Mouse (Mus musculus) MEL (cell line): Measurements from ENCODE around the gene Pard3. TPM values are rescaled to one million over a fixed set of nuclear protein-coding genes. Genes with fewer than 3 reads are reported as not detected.

ENCODE experiments used
- DNase-seq: peaks from one replicate; pipeline ENCODE4 v3.0.0; 2011; ENCODE audit warnings: low read depth, low spot score
- H3K27ac ChIP-seq: 2 replicates; pipeline ENCODE4 v1.5.1; 2012; ENCODE audit warnings: low read depth, mild to moderate bottlenecking, control low read depth, low read length, moderate library complexity; ENCODE audit not compliant: control insufficient read depth
- H3K27me3 ChIP-seq, 2 experiments: fragments of 150-350 bp in 1 of 2; sonication (generic) in 1 of 2; 2 replicates each; pipeline ENCODE4 v1.6.1; 2012; ENCODE audit warnings: low read length in 2 of 2, mild to moderate bottlenecking in 2 of 2, improper control_type of control experiment in 1 of 2, moderate library complexity in 1 of 2; ENCODE audit not compliant: insufficient read depth in 2 of 2, control insufficient read depth in 1 of 2
- H3K36me3 ChIP-seq, 2 experiments: 2 replicates each; pipeline ENCODE4 v1.6.1; 2012 to 2014; ENCODE audit warnings: low read length in 2 of 2, improper control_type of control experiment in 1 of 2, inconsistent platforms in 1 of 2, mild to moderate bottlenecking in 1 of 2; ENCODE audit not compliant: insufficient read depth in 2 of 2, control insufficient read depth in 1 of 2
- H3K4me1 ChIP-seq, 2 experiments: fragments of 150-350 bp in 1 of 2; sonication (generic) in 1 of 2; 2 replicates each; pipeline ENCODE4 v1.6.1; 2012; ENCODE audit warnings: low read length in 2 of 2, improper control_type of control experiment in 1 of 2, mild to moderate bottlenecking in 1 of 2; ENCODE audit not compliant: insufficient read depth in 2 of 2, control insufficient read depth in 1 of 2
- H3K4me3 ChIP-seq, 2 experiments: fragments of 150-350 bp in 1 of 2; sonication (generic) in 1 of 2; 2 replicates each; pipeline ENCODE4 v1.5.1; 2012; ENCODE audit warnings: low read depth in 2 of 2, low read length in 2 of 2, mild to moderate bottlenecking in 2 of 2, moderate library complexity in 2 of 2, control low read depth in 1 of 2, improper control_type of control experiment in 1 of 2; ENCODE audit not compliant: control insufficient read depth in 1 of 2, insufficient read depth in 1 of 2
- H3K79me2 ChIP-seq: 2 replicates; pipeline ENCODE4 v1.6.1; 2012; ENCODE audit warnings: mild to moderate bottlenecking, low read length, moderate library complexity; ENCODE audit not compliant: control insufficient read depth, poor library complexity, insufficient read depth
- H3K9ac ChIP-seq: 2 replicates; pipeline ENCODE4 v1.6.1; 2012; ENCODE audit warnings: low read depth, mild to moderate bottlenecking, control low read depth, low read length, moderate library complexity; ENCODE audit not compliant: control insufficient read depth, poor library complexity, severe bottlenecking
- H3K9me3 ChIP-seq: fragments of 150-350 bp; sonication (generic); replicated peaks from 2 replicates; pipeline ENCODE4 v1.6.1; 2012; ENCODE audit warnings: mild to moderate bottlenecking, low read length, improper control_type of control experiment, moderate library complexity; ENCODE audit not compliant: insufficient read depth
- CHD2 ChIP-seq: IDR thresholded peaks from 2 replicates; pipeline ENCODE4 v1.6.1; 2011; ENCODE audit warnings: low read length, improper control_type of control experiment
- CTCF ChIP-seq, 3 experiments: IDR thresholded peaks in 2 of 3; conservative IDR thresholded peaks in 1 of 3; 2 replicates each; pipeline ENCODE4 v1.5.1; 2011 to 2012; ENCODE audit warnings: low read length in 3 of 3, low read depth in 2 of 3, mild to moderate bottlenecking in 2 of 3, improper control_type of control experiment in 1 of 3, inconsistent platforms in 1 of 3, mixed read lengths in 1 of 3, moderate library complexity in 1 of 3; ENCODE audit not compliant: control insufficient read depth in 1 of 3, insufficient read depth in 1 of 3, poor library complexity in 1 of 3, severe bottlenecking in 1 of 3
- ELF1 ChIP-seq: IDR thresholded peaks from 2 replicates; pipeline ENCODE4 v1.6.1; 2014; ENCODE audit warnings: low read depth, mild to moderate bottlenecking, inconsistent platforms, low read length, improper control_type of control experiment, moderate library complexity
- EP300 ChIP-seq, 2 experiments: IDR thresholded peaks; 2 replicates each; pipeline ENCODE4 v1.6.1; 2011; ENCODE audit warnings: improper control_type of control experiment in 2 of 2, low read length in 2 of 2, low read depth in 1 of 2, mild to moderate bottlenecking in 1 of 2
- HCFC1 ChIP-seq: IDR thresholded peaks from 2 replicates; pipeline ENCODE4 v1.6.1; 2012; ENCODE audit warnings: low read depth, mild to moderate bottlenecking, inconsistent platforms, low read length, improper control_type of control experiment, moderate library complexity
- MEF2A ChIP-seq: IDR thresholded peaks from 2 replicates; pipeline ENCODE4 v1.6.1; 2014; ENCODE audit warnings: low read depth, mild to moderate bottlenecking, inconsistent platforms, low read length, improper control_type of control experiment; ENCODE audit not compliant: poor library complexity, insufficient replicate concordance, severe bottlenecking; ENCODE audit errors: extremely low read depth
- MXI1 ChIP-seq: IDR thresholded peaks from 2 replicates; pipeline ENCODE4 v1.6.1; 2011; ENCODE audit warnings: mild to moderate bottlenecking, low read depth, low read length, improper control_type of control experiment
- POLR2A ChIP-seq, 2 experiments: IDR thresholded peaks; 2 replicates each; pipeline ENCODE4 v1.6.1; 2011 to 2012; ENCODE audit warnings: low read length in 2 of 2, mild to moderate bottlenecking in 2 of 2, control low read depth in 1 of 2, improper control_type of control experiment in 1 of 2, low read depth in 1 of 2, moderate library complexity in 1 of 2; ENCODE audit not compliant: control insufficient read depth in 1 of 2, insufficient read depth in 1 of 2, poor library complexity in 1 of 2
- POLR2AphosphoS2 ChIP-seq: IDR thresholded peaks from 2 replicates; pipeline ENCODE4 v1.6.1; 2011; ENCODE audit warnings: low read length, improper control_type of control experiment
- RAD21 ChIP-seq: IDR thresholded peaks from 2 replicates; pipeline ENCODE4 v1.6.1; 2011; ENCODE audit warnings: mild to moderate bottlenecking, low read depth, low read length, improper control_type of control experiment
- SIN3A ChIP-seq: IDR thresholded peaks from 2 replicates; pipeline ENCODE4 v1.6.1; 2012; ENCODE audit warnings: low read length, improper control_type of control experiment, inconsistent platforms
- SMC3 ChIP-seq: IDR thresholded peaks from 2 replicates; pipeline ENCODE4 v1.6.1; 2011; ENCODE audit warnings: low read depth, low read length, improper control_type of control experiment
- USF2 ChIP-seq, 2 experiments: IDR thresholded peaks; 2 replicates each; pipeline ENCODE4 v1.6.1; 2011 to 2012; ENCODE audit warnings: improper control_type of control experiment in 2 of 2, low read length in 2 of 2, borderline replicate concordance in 1 of 2, inconsistent platforms in 1 of 2, low read depth in 1 of 2, mild to moderate bottlenecking in 1 of 2; ENCODE audit not compliant: insufficient read depth in 1 of 2
- ZNF384 ChIP-seq: IDR thresholded peaks from 2 replicates; pipeline ENCODE4 v1.6.1; 2012; ENCODE audit warnings: low read depth, mild to moderate bottlenecking, inconsistent platforms, low read length, improper control_type of control experiment
- polyA plus RNA-seq, 2 experiments: library from polyadenylated mRNA; stranded (reverse) in 1 of 2; unstranded in 1 of 2; fragments of >175 nt in 1 of 2; fragments of >200 nt in 1 of 2; gene quantifications; 2 replicates each; pipeline versions ENCODE4 v1.2.1 to v1.2.4; 2012; ENCODE audit warnings: low replicate concordance in 2 of 2, low read depth in 1 of 2; ENCODE audit not compliant: insufficient read length in 2 of 2, insufficient read depth in 1 of 2, missing spikeins in 1 of 2
- total RNA-seq: library from RNA; depleted of rRNA; stranded (reverse); fragments of 300-350 nt; gene quantifications from 2 replicates; pipeline ENCODE4 v1.2.3, GENCODE M21; 2012

The Pard3 gene
- total and polyA plus RNA-seq, 3 experiments, result not detected

DNA sequence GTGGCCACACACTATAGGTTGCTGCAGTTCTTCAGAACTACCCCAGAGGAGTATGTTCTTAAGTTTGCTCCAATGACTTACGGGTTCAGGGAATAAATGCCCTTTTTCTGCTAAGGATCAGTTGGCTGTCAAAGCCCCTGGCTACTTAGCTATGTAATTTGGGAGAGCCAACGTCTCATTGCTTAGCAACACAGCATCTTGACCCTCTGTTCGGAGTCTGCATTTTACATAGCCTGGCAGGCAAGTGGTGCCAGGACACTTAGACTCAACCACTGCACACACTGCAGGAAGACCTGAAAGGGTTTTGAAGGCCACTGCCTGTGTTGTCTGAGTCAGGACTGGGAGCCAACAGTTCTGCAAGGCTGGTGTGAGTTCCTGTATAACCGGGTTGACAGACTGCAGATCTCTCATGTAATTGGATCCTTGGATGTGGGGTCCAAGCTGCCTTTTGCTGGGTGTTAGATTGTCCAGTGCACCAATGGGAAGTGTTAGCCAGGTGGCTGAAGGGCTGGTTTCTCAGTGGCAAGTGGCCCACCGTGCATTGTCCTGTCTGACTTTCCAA, 15.6 kb downstream of the Pard3 start:
- Histone ChIP-seq H3K4me3 (no peak overlapping the region), H3K9ac (no peak overlapping the region)
- TF ChIP-seq SIN3A (no peak), POLR2A (IDR thresholded peaks at IDR 0.05; ENCODE audit: control insufficient read depth in 1 of 2, insufficient read depth in 1 of 2, low read depth in 1 of 2, low read length in 2 of 2, poor library complexity in 1 of 2) (no peak), USF2 (IDR thresholded peaks at IDR 0.05; ENCODE audit: borderline replicate concordance in 1 of 2, insufficient read depth in 1 of 2, low read depth in 1 of 2, low read length in 2 of 2) (no peak)
- TF ChIP-seq, all 39 proteins: peak for 0
- H3K4me1 ChIP-seq, result no peaks in the 10 kb centered on the region
- H3K9me3 ChIP-seq, result no peaks in the 10 kb centered on the region
- H3K27ac ChIP-seq, result no peak overlapping the region
- H3K36me3 ChIP-seq, result no peaks in the 10 kb centered on the region
- H3K27me3 ChIP-seq, result no peaks in the 10 kb centered on the region
- no peaks in the 10 kb centered on the region for H3K79me2 ChIP-seq
- DNase-seq, result no peak

DNA sequence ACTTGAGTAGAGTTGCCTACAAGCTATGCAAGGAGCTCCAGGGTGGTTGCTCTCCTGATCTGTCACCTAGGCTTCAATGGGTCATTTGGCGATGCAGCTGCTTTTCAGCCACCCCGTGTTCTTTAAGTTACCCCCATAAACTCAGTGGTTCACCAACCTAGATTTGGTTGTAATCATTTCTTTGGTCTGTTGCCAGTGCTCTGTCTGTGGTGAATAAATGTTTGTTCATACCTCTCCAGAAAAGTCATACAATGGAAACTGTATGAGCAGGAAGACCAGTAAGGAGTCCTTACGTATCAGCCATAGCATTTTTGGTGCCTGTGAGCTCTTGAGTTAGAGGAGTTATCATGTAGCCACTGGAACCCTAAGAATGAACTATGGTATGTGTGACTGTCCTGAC, 17.6 kb downstream of the Pard3 start:
- Histone ChIP-seq H3K9ac (no peak overlapping the region), H3K27me3 (no peaks in the 10 kb centered on the region), H3K27ac (no peak overlapping the region), H3K36me3 (no peaks in the 10 kb centered on the region), H3K4me3 (no peak overlapping the region), H3K9me3 (no peaks in the 10 kb centered on the region), H3K79me2 (no peaks in the 10 kb centered on the region), H3K4me1 (no peaks in the 10 kb centered on the region)
- TF ChIP-seq CTCF (IDR thresholded peaks at IDR 0.05 in 2 of 3, conservative IDR thresholded peaks at IDR 0.05 in 1 of 3; ENCODE audit: control insufficient read depth in 1 of 3, insufficient read depth in 1 of 3, low read depth in 2 of 3, low read length in 3 of 3, poor library complexity in 1 of 3, severe bottlenecking in 1 of 3) (no peak), SMC3 (no peak), USF2 (IDR thresholded peaks at IDR 0.05; ENCODE audit: borderline replicate concordance in 1 of 2, insufficient read depth in 1 of 2, low read depth in 1 of 2, low read length in 2 of 2) (no peak), MXI1 (no peak), POLR2AphosphoS2 (no peak)
- DNase-seq, result no peak

DNA sequence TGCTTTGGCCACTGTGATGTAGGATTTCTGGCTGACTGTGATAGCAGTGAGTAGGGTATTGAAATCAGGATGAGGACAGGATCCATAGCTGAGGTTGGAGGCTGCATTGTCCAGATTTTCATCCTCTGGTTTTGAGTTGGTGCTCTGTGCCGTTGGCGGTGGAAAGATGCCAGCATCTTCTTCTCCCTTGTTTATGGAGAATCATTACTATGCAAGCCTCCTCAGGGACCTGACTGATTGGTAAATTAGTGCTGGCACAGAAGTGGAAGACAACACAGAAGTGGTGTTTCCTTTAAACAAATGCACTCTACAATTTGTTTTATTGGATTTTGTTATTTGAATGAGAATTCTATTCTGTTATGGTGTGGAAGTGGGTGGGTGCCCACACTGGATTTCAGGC, 18.8 kb downstream of the Pard3 start:
- Histone ChIP-seq H3K4me1 (no peaks in the 10 kb centered on the region), H3K27ac (no peak overlapping the region)
- DNase-seq, result no peak

More for the DNA sequence above, 18.8 kb downstream of the Pard3 start:
- no peaks in the 10 kb centered on the region for H3K27me3 ChIP-seq
- H3K9me3 ChIP-seq, result no peaks in the 10 kb centered on the region
- H3K36me3 ChIP-seq, result no peaks in the 10 kb centered on the region
- no peak overlapping the region for H3K4me3 ChIP-seq
- no peaks in the 10 kb centered on the region for H3K79me2 ChIP-seq
- H3K9ac ChIP-seq, result no peak overlapping the region
- no peak for TF ChIP-seq ELF1
- no peak for TF ChIP-seq POLR2AphosphoS2
- TF ChIP-seq MEF2A, result no peak
- no peak for TF ChIP-seq CHD2
- TF ChIP-seq EP300 (IDR thresholded peaks at IDR 0.05; ENCODE audit: low read depth in 1 of 2, low read length in 2 of 2), result no peak
- no peak for TF ChIP-seq ZNF384
- no peak for TF ChIP-seq RAD21
- no peak for TF ChIP-seq HCFC1
